ENCODE assay signal across 8 mouse cellular contexts in the genomic region with DNA sequence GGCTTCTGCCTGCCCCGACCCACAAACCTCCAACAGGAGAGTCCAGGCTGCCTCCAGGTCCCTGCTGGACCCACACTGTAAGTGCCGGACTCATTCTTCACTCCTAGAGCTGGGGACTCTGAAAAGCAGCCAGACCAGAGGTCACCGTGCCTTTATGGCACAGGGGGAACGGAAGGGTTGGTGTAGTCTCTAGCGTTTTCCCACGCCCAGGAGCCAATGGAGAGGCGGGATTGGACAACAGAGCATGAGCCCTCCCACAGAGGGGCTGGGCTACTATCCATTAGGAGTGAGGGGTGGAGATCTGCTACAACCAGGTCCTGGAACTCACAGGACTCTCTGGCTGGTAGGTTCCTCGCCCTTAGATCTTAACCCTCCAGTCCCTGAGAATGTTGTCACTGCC. TPM values are rescaled to one million over a fixed set of nuclear protein-coding genes. Genes with fewer than 3 reads are reported as not detected.
DNase-seq lines count a peak whose midpoint lies in the region; ATAC-seq lines count a peak whose summit lies in the region.

No protein-coding gene starts in this region.

- no peaks in the 10 kb centered on the region for H3K36me3 ChIP-seq in forebrain, embryonic 12.5 days (replicated peaks)

- DNase-seq in 3134 (ENCODE audit: extremely low read depth, insufficient read length, low spot score), result peak; percentile 27
- DNase-seq in adrenal gland, postnatal 10 days, result peak; percentile 85
- DNase-seq in heart, postnatal 14 days, result peak; percentile 56 to 70
- DNase-seq in kidney, postnatal 4 days, result peak; percentile 81 to 88
- DNase-seq in lung, postnatal 25 days (ENCODE audit: low spot score), result peak; percentile 78
- DNase-seq in right cerebral cortex, postnatal 14 days, result peak; percentile 47

- no peaks in the 10 kb centered on the region for H3K9me3 ChIP-seq in forebrain, embryonic 12.5 days

- peaks cover 5% of the 10 kb centered on the region; the same call in 1 of the 2 replicates for H3K27me3 ChIP-seq in forebrain, embryonic 12.5 days

- H3K4me1 ChIP-seq in forebrain, embryonic 12.5 days, result peaks cover 64% of the 10 kb centered on the region

- WGBS in forebrain, embryonic 12.5 days, result 3% methylated on average over 8 of the region's 8 CpGs

- H3K9ac ChIP-seq in forebrain, embryonic 12.5 days, result peak overlapping the region; percentile 17; the same call in 1 of the 2 replicates

- peak; percentile 80 for ATAC-seq in forebrain, embryonic 12.5 days (ENCODE audit: low FRiP score)
- ATAC-seq in inflammation-experienced regulatory T-cells, adult 6 months, result no peak

- intact Hi-C loops in heart, postnatal 14 days (cut with DNase I), result loop anchor here (5.0 kb wide), 1 partner anchor 51 kb away; no protein-coding TSS in a partner anchor

- H3K4me3 ChIP-seq in forebrain, embryonic 12.5 days (replicated peaks), result peak overlapping the region; percentile 38

- peak overlapping the region; percentile 63 for H3K4me2 ChIP-seq in forebrain, embryonic 12.5 days

- peak overlapping the region; percentile 79 for H3K27ac ChIP-seq in forebrain, embryonic 12.5 days

RNA-seq across cellular contexts. Expression of a gene that starts 14.4 kb away (rescaled TPM):
- under 1 TPM in 1 of 2 experiments, not detected in 1; 0.76 TPM for total RNA-seq in adrenal gland, postnatal 10 days (2021)
- polyA plus RNA-seq in forebrain, embryonic 12.5 days (2016; fragmentation: Nextera tagmentation; extraction: Ambion mirVana), result 456 and 462 TPM in 2 replicates
- not detected for total RNA-seq in heart, postnatal 14 days (2021)
- 1 to 10 TPM in 2 of 3 experiments, not detected in 1; 1.2 to 1.3 TPM for polyA plus RNA-seq in inflammation-experienced regulatory T-cells, adult 6 months (2017; shearing (Covaris generic))

RNA-seq across cellular contexts. Expression of a gene that starts 17.6 kb away (rescaled TPM):
- 10 to 100 TPM; 23.1 to 35.2 TPM for total RNA-seq in adrenal gland, postnatal 10 days (2021)
- 46.7 and 51.8 TPM in 2 replicates for polyA plus RNA-seq in forebrain, embryonic 12.5 days (2016; fragmentation: Nextera tagmentation; extraction: Ambion mirVana)
- 10 to 100 TPM; 38.3 to 41.0 TPM for total RNA-seq in heart, postnatal 14 days (2021)
- 10 to 100 TPM; 22.1 to 59.6 (median 49.1) TPM for polyA plus RNA-seq in inflammation-experienced regulatory T-cells, adult 6 months (2017; shearing (Covaris generic))

RNA-seq across cellular contexts. Expression of a gene that starts 18.0 kb away (rescaled TPM):
- 10 to 100 TPM in 1 of 2 experiments, 1 to 10 TPM in 1; 8.1 to 12.7 TPM for total RNA-seq in adrenal gland, postnatal 10 days (2021)
- 0.21 and 1.2 TPM in 2 replicates for polyA plus RNA-seq in forebrain, embryonic 12.5 days (2016; fragmentation: Nextera tagmentation; extraction: Ambion mirVana)
- total RNA-seq in heart, postnatal 14 days (2021), result 1 to 10 TPM; 4.1 to 5.6 TPM
- 100 to 1,000 TPM in 2 of 3 experiments, 10 to 100 TPM in 1; 10.2 to 157 (median 117) TPM for polyA plus RNA-seq in inflammation-experienced regulatory T-cells, adult 6 months (2017; shearing (Covaris generic))

RNA-seq across cellular contexts. Expression of a gene that starts 47.4 kb away (rescaled TPM):
- total RNA-seq in adrenal gland, postnatal 10 days (2021), result 10 to 100 TPM; 37.8 to 44.3 TPM
- 29.8 and 30.3 TPM in 2 replicates for polyA plus RNA-seq in forebrain, embryonic 12.5 days (2016; fragmentation: Nextera tagmentation; extraction: Ambion mirVana)
- 10 to 100 TPM; 44.7 to 51.3 TPM for total RNA-seq in heart, postnatal 14 days (2021)
- 10 to 100 TPM in 2 of 3 experiments, 1 to 10 TPM in 1; 2.8 to 17.4 (median 15.1) TPM for polyA plus RNA-seq in inflammation-experienced regulatory T-cells, adult 6 months (2017; shearing (Covaris generic))

Comparison
In these comparisons a context has a peak if more than half of its experiments do, and no peak if none do; other contexts are left out.
1. DNase-seq: peak in every context shown above with its lines; median percentile 85 in adrenal gland, postnatal 10 days; 84 in kidney, postnatal 4 days; 78 in lung, postnatal 25 days; 63 in heart, postnatal 14 days; 47 in right cerebral cortex, postnatal 14 days; 27 in 3134.